Mouse (Mus musculus) midbrain, embryonic 10.5 days (tissue): ENCODE data around the gene Larp4b. TPM values are rescaled to one million over a fixed set of nuclear protein-coding genes. Genes with fewer than 3 reads are reported as not detected.

ENCODE experiments used
- DNase-seq: peaks from one replicate; pipeline ENCODE4 v3.0.0-alpha.2; 2017; ENCODE audit warnings: low spot score
- H3K27ac ChIP-seq: fragments of 300-500 bp; sonication (generic); replicated peaks from 2 replicates; pipeline ENCODE4 v1.5.1; 2016; ENCODE audit warnings: mild to moderate bottlenecking
- H3K27me3 ChIP-seq: fragments of 300-500 bp; sonication (generic); 2 replicates; pipeline ENCODE4 v1.6.1; 2016; ENCODE audit warnings: low read depth, mild to moderate bottlenecking; ENCODE audit not compliant: poor library complexity, severe bottlenecking
- H3K36me3 ChIP-seq: fragments of 300-500 bp; sonication (generic); 2 replicates; pipeline ENCODE4 v1.6.1; 2016; ENCODE audit warnings: mild to moderate bottlenecking, moderate library complexity
- H3K4me1 ChIP-seq: fragments of 300-500 bp; sonication (generic); 2 replicates; pipeline ENCODE4 v1.6.1; 2016
- H3K4me3 ChIP-seq: fragments of 300-500 bp; sonication (generic); 2 replicates; pipeline ENCODE4 v1.5.1; 2016; ENCODE audit warnings: mild to moderate bottlenecking, moderate library complexity
- H3K9me3 ChIP-seq: fragments of 300-500 bp; sonication (generic); replicated peaks from 2 replicates; pipeline ENCODE4 v1.6.1; 2016; ENCODE audit warnings: mild to moderate bottlenecking
- WGBS: fragments of 180-500 bp; shearing (Covaris S2); methylation state at CpG from one replicate; pipeline ENCODE4 v1.1.7; 2016; 5-methylcytosine and 5-hydroxymethylcytosine counted together
- polyA plus RNA-seq: library from polyadenylated mRNA; unstranded; fragments of >200 nt; fragmentation: Nextera tagmentation; extraction: Ambion mirVana; gene quantifications from 2 replicates; pipeline ENCODE4 v1.2.1, GENCODE M21; 2016

Gene Larp4b
- polyA plus RNA-seq, 1 experiment from 2014 or later, result 31.4 TPM

DNA sequence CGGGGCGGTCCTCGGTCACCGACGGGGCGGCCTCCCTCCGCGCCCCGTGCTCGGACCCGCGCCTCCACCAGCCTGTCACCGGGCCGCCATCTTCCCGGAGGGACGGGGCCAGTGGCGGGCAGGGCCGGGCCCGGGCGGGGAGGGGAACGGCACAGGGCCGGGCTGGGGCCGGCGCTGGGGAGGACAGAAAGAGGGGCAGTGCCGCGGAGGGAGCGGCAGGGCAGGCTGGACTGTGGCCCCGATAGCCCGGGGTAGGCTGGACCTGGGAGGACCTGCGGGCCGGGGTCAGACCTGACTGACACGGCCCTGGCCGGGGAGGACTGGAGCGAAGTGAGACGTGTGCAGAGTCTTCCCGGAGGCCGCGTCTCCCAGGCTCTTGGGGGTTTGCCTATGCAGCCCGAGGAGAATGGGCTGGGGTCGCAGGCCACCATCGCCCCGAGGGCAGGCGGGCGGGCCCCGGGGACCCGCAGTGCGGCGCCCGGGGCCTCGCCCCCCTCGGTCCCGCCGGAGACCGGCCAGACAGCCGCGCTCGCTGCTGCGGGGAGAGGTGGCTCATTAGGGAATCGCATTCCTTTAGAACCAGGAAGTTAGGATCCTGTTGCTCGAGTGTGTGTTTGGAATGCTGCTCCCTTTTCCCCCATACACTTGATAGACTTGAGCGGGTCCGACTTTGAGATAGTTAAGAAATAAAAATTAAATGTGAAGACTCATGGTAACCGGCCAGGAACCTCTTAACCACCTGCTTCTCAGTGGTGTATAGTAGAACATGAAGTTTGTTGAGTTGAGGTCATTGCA is 702 bp downstream of the Larp4b start:
- H3K4me3 ChIP-seq, result peak overlapping the region; percentile 100
- H3K27me3 ChIP-seq, result no peaks in the 10 kb centered on the region
- peak; percentile 68 for DNase-seq
- peaks cover 27% of the 10 kb centered on the region for H3K4me1 ChIP-seq
- H3K36me3 ChIP-seq, result no peaks in the 10 kb centered on the region
- peak overlapping the region; percentile 93 for H3K27ac ChIP-seq
- under 1% methylated on average over 59 of the region's 63 CpGs for WGBS
- H3K9me3 ChIP-seq, result no peaks in the 10 kb centered on the region

DNA sequence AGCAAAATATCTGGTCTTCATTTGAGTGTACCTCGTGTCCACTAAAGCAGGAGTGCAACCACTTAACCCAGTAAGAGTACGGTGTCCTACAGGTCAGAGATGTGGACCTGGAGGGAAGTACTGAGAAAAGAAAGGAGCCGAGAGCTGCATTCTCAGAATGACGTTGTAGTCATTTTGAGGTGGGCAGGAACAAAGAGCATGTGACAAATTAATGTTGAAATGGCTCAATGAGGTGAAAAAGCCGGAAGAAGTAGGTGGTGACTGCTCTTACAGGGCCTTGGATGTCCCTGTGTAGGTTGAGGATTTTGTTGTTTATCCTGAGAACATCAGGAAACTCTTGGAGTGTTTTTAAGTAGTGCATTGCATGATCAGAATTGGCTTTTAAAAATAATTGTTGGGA is 5.6 kb downstream of the Larp4b start:
- peaks cover 23% of the 10 kb centered on the region for H3K4me1 ChIP-seq
- H3K36me3 ChIP-seq, result no peaks in the 10 kb centered on the region
- H3K9me3 ChIP-seq, result no peaks in the 10 kb centered on the region
- no peak for DNase-seq
- no peaks in the 10 kb centered on the region for H3K27me3 ChIP-seq
- no peak overlapping the region for H3K27ac ChIP-seq
- 87% methylated on average over 5 of the region's 5 CpGs for WGBS
- no peak overlapping the region for H3K4me3 ChIP-seq

DNA sequence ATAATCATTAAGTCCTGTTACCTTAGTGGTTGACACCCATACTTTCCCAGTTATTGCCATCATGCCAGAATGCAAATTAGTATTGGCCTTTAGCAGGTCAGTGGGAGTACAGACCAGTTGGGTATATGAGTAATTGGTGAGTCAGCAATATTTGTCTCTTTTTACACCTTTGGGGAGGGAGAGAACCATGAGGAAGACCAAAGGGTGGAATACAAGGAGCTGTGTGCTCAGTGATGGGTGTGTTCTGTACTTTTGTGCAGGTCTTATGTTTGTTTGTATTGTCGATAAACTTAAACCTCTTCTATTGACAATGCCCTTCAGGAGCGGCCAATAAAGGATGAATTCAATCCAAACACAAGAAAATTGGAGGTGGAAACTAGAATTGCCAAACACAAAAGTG is 6.8 kb downstream of the Larp4b start:
- no peaks in the 10 kb centered on the region for H3K27me3 ChIP-seq
- no peak overlapping the region for H3K27ac ChIP-seq
- H3K4me3 ChIP-seq, result no peak overlapping the region
- no peaks in the 10 kb centered on the region for H3K36me3 ChIP-seq
- DNase-seq, result no peak
- H3K4me1 ChIP-seq, result peaks cover 15% of the 10 kb centered on the region
- no peaks in the 10 kb centered on the region for H3K9me3 ChIP-seq
- WGBS, result 90% methylated on average over 2 of the region's 2 CpGs

DNA sequence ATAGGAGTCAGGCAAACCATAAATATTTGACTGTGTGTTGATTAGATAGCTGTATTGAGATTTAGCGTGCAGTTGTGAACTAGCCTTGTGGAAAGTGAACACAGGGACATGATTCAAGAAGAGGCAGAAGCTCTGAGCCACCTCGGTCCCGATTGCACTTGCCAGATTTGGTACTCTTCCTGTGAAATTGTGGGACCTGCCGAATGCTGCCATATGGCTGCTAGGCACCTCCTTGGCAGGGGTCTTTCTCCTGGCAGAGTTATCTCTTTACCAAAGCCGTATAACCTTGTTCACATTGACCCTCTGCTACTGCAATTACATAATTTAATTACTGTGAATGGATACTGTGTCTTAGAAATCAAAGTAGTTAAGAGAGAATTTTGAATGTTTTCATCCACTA is 12.6 kb downstream of the Larp4b start:
- Histone ChIP-seq H3K27me3 (no peaks in the 10 kb centered on the region), H3K4me3 (no peak overlapping the region), H3K36me3 (peaks cover 6% of the 10 kb centered on the region), H3K27ac (no peak overlapping the region), H3K9me3 (no peaks in the 10 kb centered on the region), H3K4me1 (no peaks in the 10 kb centered on the region)
- WGBS, result 88% methylated on average over 5 of the region's 5 CpGs
- no peak for DNase-seq

DNA sequence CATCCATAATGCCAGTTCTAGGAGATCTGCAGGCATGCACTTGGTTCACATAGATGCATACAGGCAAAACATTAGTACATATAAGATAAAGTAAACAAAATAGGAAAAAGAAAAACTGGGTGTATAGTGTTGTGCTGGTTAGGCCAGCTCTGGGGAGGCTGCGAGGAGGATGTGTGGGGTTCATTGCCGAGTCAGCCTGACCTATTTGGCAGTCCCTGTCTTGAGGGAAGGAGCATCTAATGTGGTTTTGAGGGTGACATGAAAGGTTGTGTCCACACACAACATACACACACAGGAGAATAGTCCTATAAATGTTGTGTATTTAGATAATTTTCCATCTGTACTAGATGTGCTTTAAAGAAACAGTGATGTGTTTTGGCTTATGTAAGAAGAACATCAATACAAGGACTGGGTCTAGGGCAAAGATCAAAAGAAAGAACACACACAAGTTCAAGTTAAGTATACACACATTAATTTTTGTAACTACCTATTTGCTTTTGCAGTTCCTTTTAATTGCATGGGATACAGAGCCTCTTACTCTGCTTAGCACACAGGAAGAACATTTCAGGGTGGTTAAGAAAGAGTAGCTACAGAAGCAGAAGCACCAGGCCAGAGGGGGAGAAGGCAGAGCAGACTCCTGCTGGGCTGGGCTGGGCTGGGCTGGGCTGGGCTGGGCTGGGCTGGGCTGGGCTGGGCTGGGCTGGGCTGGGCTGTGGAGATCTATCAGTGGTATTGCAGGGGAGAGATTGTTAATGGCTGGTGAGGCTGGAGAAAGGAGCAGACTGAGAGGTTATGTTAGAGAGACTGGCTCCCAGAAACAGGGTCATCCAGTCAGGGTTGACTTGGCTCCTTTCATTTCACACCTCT is 13.5 kb downstream of the Larp4b start:
- Histone ChIP-seq H3K27me3 (no peaks in the 10 kb centered on the region), H3K4me1 (no peaks in the 10 kb centered on the region), H3K4me3 (no peak overlapping the region), H3K36me3 (peaks cover 8% of the 10 kb centered on the region), H3K27ac (no peak overlapping the region), H3K9me3 (no peaks in the 10 kb centered on the region)
- no peak for DNase-seq
- WGBS, result 87% methylated on average over 2 of the region's 2 CpGs

DNA sequence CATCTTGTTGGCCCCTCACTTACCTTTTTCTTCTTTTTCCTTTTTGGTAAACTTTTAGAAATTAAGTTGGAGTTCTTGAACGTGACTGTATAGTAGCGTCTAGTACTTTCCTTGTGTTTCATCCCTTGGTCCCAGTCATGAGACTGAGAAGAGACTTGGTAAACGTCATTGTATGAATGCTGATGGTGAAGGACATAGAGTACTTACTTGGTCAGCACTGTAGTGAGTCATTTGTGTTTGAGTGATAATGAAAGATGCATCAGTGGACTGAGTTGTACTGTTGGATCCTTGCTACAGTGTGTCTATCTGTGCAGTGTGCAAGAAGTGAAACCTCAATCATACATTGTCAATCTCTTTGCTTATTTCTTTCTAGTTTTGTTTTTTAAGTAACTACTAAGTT is 20.1 kb downstream of the Larp4b start:
- DNase-seq, result no peak
- Histone ChIP-seq H3K36me3 (peaks cover 15% of the 10 kb centered on the region), H3K4me3 (no peak overlapping the region), H3K27me3 (no peaks in the 10 kb centered on the region), H3K4me1 (no peaks in the 10 kb centered on the region), H3K9me3 (no peaks in the 10 kb centered on the region), H3K27ac (no peak overlapping the region)
- 94% methylated on average over 3 of the region's 3 CpGs for WGBS

DNA sequence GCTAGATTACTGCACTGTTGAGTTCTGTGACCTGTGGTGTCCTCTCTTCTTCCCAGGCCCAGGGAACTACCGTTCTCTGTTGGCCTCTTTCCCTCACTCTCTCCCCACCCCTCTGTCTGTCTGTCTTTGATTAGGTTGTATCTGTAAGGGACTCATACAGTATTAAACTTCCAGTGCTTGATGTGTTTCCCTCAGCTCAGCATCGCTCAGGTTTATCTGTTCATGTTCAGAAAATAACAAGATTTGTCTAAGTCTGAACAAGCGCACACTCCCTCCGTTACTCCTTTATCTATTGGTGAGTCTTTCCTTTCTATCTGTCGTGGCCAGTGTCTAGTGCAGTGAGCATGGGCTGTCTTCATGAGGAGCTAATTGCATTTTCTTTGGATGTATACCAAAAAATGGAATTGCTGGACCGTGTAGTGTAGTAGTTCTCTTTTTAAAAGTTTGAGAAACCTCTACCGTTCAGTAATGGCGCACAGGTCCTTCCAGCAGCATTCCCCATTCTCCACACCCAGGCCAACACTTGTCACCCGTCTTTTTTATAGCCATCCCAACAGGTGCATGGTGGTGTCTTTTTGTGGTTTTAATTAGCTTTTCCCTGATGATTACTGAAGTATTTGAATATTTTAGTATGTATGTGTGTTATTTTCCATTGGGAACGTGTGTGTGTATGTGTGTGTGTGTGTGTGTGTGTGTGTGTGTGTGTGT is 27.3 kb downstream of the Larp4b start:
- H3K27me3 ChIP-seq, result no peaks in the 10 kb centered on the region
- H3K4me1 ChIP-seq, result no peaks in the 10 kb centered on the region
- H3K4me3 ChIP-seq, result no peak overlapping the region
- H3K36me3 ChIP-seq, result peaks cover 54% of the 10 kb centered on the region
- 93% methylated on average over 10 of the region's 10 CpGs for WGBS
- H3K27ac ChIP-seq, result no peak overlapping the region
- H3K9me3 ChIP-seq, result no peaks in the 10 kb centered on the region
- DNase-seq, result no peak

DNA sequence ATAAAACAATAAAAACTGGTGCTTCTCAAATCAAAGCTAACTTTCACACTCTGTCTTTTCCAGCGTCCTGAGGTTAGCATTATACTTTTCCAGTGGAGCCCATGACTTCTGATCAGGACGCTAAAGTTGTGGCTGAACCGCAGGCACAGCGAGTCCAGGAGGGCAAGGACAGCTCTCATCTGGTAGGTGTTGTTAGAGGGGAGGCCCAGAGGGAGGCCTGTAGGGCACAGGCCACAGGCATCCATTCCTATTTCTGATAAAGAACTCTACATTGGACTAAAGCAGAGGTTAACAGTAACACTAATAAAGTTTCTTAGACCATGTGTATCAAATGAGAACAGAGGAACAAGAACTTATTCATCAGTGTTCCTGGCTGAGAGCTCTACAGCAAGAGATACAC is 28.4 kb downstream of the Larp4b start:
- no peaks in the 10 kb centered on the region for H3K9me3 ChIP-seq
- H3K36me3 ChIP-seq, result peaks cover 63% of the 10 kb centered on the region
- DNase-seq, result no peak
- no peak overlapping the region for H3K27ac ChIP-seq
- H3K4me1 ChIP-seq, result no peaks in the 10 kb centered on the region
- no peak overlapping the region for H3K4me3 ChIP-seq
- WGBS, result 92% methylated on average over 4 of the region's 4 CpGs
- no peaks in the 10 kb centered on the region for H3K27me3 ChIP-seq

DNA sequence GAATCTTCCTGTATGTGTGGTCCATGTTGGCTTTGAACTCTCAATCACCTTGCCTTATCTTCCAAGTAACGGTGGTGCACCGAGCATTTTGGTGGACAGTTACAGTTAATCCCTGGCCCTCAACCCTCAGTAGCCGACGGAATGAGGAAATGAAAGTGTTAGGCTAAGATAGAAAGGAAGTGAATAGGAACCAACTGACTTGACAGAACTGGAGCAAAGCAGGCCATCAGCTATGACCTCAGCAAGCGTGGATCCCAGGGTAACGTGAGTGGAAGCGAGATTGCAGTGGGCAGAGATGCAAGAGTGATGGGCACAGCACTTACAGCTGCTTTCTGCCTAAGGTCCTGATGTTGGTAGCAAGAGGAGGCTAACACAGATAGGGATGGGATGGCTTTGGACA is 31.5 kb downstream of the Larp4b start:
- H3K4me3 ChIP-seq, result no peak overlapping the region
- H3K27me3 ChIP-seq, result no peaks in the 10 kb centered on the region
- 92% methylated on average over 7 of the region's 7 CpGs for WGBS
- H3K36me3 ChIP-seq, result peaks cover 79% of the 10 kb centered on the region
- H3K27ac ChIP-seq, result no peak overlapping the region
- no peaks in the 10 kb centered on the region for H3K9me3 ChIP-seq
- no peak for DNase-seq
- no peaks in the 10 kb centered on the region for H3K4me1 ChIP-seq

DNA sequence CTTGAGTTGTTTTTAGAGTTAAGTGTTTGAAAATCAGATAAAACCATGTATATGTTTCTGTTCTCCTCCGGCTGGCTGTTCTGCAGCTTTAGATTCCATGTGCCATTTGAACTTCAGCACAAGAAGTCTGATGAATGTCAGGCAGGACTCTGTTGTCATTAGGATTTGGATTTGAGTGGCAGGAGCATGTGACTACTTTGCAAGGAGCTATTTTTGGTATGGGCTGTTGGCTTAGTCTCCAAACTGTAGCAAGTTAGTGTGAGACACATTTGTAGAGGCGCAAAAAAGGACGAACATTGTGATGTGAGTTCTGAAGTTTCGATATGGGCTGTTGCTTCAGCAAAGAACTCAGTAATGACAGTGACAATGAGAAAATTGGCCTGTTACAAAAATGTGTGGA is 34.0 kb downstream of the Larp4b start:
- Histone ChIP-seq H3K27me3 (no peaks in the 10 kb centered on the region), H3K4me3 (no peak overlapping the region), H3K9me3 (no peaks in the 10 kb centered on the region), H3K4me1 (no peaks in the 10 kb centered on the region), H3K36me3 (peaks cover 92% of the 10 kb centered on the region), H3K27ac (no peak overlapping the region)
- no peak for DNase-seq
- 96% methylated on average over 4 of the region's 4 CpGs for WGBS

DNA sequence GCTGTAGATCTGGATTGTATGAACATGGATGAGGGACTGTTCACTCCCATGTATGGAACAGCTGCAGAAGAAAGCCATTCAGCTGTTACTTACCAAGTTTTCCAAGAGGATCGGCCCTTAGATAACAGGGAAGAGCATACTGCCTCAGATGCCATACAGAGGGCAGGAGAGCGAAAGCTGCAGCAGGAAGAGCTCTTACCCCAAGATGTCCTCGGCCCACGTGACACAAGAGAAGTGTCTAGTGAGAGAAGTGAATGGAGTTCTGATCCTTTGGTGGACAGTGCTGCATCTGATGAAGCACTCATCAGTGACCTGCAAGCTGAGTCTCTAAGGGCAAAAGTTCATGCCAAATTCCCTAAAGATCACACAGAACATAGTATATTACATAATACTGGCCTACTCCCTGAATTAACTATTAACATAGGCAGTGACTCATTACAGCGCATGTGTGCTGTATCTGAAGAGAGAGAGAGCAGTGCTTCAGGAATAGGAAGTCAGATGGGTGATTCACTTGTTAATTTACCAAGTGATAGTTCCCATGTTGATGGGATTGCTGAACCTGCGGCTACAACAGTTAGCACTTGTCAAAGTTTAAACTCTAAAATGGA is 35.1 kb downstream of the Larp4b start:
- 92% methylated on average over 6 of the region's 6 CpGs for WGBS
- H3K4me1 ChIP-seq, result no peaks in the 10 kb centered on the region
- H3K9me3 ChIP-seq, result no peaks in the 10 kb centered on the region
- no peak for DNase-seq
- H3K27ac ChIP-seq, result no peak overlapping the region
- no peaks in the 10 kb centered on the region for H3K27me3 ChIP-seq
- H3K4me3 ChIP-seq, result no peak overlapping the region
- H3K36me3 ChIP-seq, result peaks cover 90% of the 10 kb centered on the region

DNA sequence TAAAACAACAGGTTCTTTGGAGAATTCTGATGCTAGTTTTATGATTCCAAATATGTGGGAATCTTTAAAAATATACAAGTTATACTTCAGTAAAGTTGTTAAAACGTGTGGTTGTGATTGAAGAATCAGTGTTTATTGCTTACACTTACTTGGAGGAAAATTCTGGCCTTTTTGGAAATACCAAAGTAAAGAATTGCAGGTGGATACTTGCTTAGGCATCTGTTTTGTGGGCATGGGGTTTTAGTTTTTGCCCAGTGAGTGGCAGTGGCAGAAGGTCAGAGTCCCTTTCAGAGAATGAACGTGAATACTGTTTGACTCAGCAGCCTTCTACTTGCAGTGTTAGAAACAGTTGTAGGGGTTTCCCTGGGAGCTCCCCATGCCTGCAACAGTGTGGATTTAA is 40.7 kb downstream of the Larp4b start:
- H3K4me1 ChIP-seq, result no peaks in the 10 kb centered on the region
- no peak overlapping the region for H3K27ac ChIP-seq
- H3K27me3 ChIP-seq, result no peaks in the 10 kb centered on the region
- H3K9me3 ChIP-seq, result no peaks in the 10 kb centered on the region
- H3K36me3 ChIP-seq, result peaks cover 69% of the 10 kb centered on the region
- WGBS, result 86% methylated on average over 2 of the region's 2 CpGs
- no peak for DNase-seq
- H3K4me3 ChIP-seq, result no peak overlapping the region
